Mouse (Mus musculus): ENCODE measurements around the gene Pde6h. TPM values are rescaled to one million over a fixed set of nuclear protein-coding genes. Genes with fewer than 3 reads are reported as not detected.

Pde6h gene
- polyA plus RNA-seq, 1 experiment from 2014 or later, result 0.08 TPM

DNA sequence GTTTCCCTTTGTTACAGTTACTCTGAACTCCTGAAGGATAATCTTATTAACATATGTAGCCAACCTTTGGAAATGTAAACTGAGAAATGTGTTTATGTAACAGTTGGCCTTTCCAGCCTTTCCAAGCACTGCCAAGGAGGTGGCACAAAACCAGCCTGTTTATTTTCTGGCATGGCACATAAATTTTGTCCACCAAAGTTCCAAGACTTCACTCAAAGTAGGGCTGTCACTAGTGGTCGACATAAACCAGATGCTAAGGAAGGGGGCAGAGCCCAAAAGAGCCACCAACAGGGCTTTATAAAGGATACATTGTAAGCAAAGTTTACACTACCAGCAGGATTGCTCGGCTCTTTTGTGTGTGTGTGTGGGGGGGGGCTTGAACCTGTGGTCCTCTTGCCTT is 5.7 kb upstream of the Pde6h start:
- Histone ChIP-seq H3K27me3 (ENCODE audit: control insufficient read depth, insufficient read depth, low read depth, low read length) (no peaks in the 10 kb centered on the region), H3K27ac (ENCODE audit: low read length) (no peak overlapping the region), H3K4me3 (ENCODE audit: low read depth, low read length) (no peak overlapping the region), H3K4me1 (ENCODE audit: control insufficient read depth, insufficient read depth, low read length) (peaks cover 5% of the 10 kb centered on the region), H3K4me2 (ENCODE audit: low read length) (no peak overlapping the region), H3K9ac (ENCODE audit: low read depth, low read length) (no peak overlapping the region), H3K36me3 (ENCODE audit: control insufficient read depth, insufficient read depth, low read length) (no peaks in the 10 kb centered on the region), H3K9me3 (replicated peaks; ENCODE audit: control insufficient read depth, low read length, poor library complexity, severe bottlenecking) (no peaks in the 10 kb centered on the region)
- 5% methylated on average over 2 of the region's 2 CpGs for WGBS
- ATAC-seq, result no peak

- Histone ChIP-seq H3K27ac (ENCODE audit: low read length) (no peak overlapping the region), H3K36me3 (ENCODE audit: control insufficient read depth, insufficient read depth, low read length) (no peaks in the 10 kb centered on the region), H3K27me3 (ENCODE audit: control insufficient read depth, insufficient read depth, low read depth, low read length) (no peaks in the 10 kb centered on the region), H3K4me2 (ENCODE audit: low read length) (no peak overlapping the region), H3K4me3 (ENCODE audit: low read depth, low read length) (no peak overlapping the region), H3K9ac (ENCODE audit: low read depth, low read length) (no peak overlapping the region), H3K9me3 (replicated peaks; ENCODE audit: control insufficient read depth, low read length, poor library complexity, severe bottlenecking) (no peaks in the 10 kb centered on the region), H3K4me1 (ENCODE audit: control insufficient read depth, insufficient read depth, low read length) (no peaks in the 10 kb centered on the region)
- 45% methylated on average over 16 of the region's 16 CpGs for WGBS
- no peak for ATAC-seq
Observed at GRCm38 (mm10) chr6:136920320-136921257, 3.0 kb upstream of the Pde6h start.

DNA sequence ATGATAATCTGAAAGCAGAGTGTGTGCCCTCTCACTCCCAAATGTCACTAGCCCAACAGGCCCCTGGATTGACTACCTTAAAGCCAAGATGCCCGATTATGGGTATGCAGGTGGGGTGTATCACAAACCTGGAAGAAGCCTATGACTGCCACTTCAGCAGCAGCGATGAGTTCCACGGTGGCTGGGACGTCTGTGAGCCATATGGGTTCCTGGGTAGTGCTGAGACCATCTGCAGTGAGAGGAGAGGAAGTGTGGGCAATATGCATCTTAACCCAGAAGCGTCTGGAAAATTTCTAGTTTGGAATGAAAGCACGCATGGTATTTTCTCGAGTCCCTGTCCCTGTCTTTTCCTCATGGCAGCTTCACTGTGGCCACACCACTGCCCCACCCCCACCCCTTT is 2.0 kb upstream of the Pde6h start:
- Histone ChIP-seq H3K4me1 (ENCODE audit: control insufficient read depth, insufficient read depth, low read length) (no peaks in the 10 kb centered on the region), H3K4me2 (ENCODE audit: low read length) (no peak overlapping the region), H3K9me3 (replicated peaks; ENCODE audit: control insufficient read depth, low read length, poor library complexity, severe bottlenecking) (no peaks in the 10 kb centered on the region), H3K36me3 (ENCODE audit: control insufficient read depth, insufficient read depth, low read length) (no peaks in the 10 kb centered on the region), H3K27ac (ENCODE audit: low read length) (no peak overlapping the region), H3K4me3 (ENCODE audit: low read depth, low read length) (no peak overlapping the region), H3K27me3 (ENCODE audit: control insufficient read depth, insufficient read depth, low read depth, low read length) (no peaks in the 10 kb centered on the region), H3K9ac (ENCODE audit: low read depth, low read length) (no peak overlapping the region)
- WGBS, result 79% methylated on average over 7 of the region's 7 CpGs
- no peak for ATAC-seq

DNA sequence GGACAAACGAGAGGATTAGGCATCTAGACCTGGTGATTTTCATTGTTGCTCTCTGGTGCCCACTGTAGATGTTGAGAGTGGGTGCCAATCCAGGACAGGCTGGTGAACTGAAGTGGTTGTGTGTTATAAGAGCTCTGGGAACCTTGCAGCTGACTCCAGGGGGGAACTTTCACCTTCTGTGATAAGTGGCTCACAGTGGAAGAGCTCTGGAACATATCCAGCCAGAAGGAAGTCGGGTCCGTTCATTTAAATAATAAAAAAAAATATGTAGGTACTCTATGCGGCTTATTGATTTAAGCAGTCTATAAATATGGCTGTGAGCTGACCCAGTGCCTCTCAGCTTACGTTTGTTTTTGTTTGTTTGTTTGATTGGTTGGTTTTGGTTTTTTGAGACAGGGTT is 1.6 kb upstream of the Pde6h start, which contains the start of gene Erp27:
Erp27 (minus strand) TSS at position 101 of the 400 bp plus-strand sequence.
- no peaks in the 10 kb centered on the region for H3K9me3 ChIP-seq (replicated peaks; ENCODE audit: control insufficient read depth, low read length, poor library complexity, severe bottlenecking)
- no peak within 1 kb of the TSS for H3K9ac ChIP-seq (ENCODE audit: low read depth, low read length)
- no peak for ATAC-seq
- H3K4me2 ChIP-seq (ENCODE audit: low read length), result no peak within 1 kb of the TSS
- H3K27ac ChIP-seq (ENCODE audit: low read length), result no peak within 1 kb of the TSS
- H3K36me3 ChIP-seq (ENCODE audit: control insufficient read depth, insufficient read depth, low read length), result no peaks in the 10 kb centered on the region
- H3K27me3 ChIP-seq (ENCODE audit: control insufficient read depth, insufficient read depth, low read depth, low read length), result no peaks in the 10 kb centered on the region
- 81% methylated on average over 5 of the region's 5 CpGs for WGBS
- H3K4me3 ChIP-seq (ENCODE audit: low read depth, low read length), result no peak within 1 kb of the TSS
- no peaks in the 10 kb centered on the region for H3K4me1 ChIP-seq (ENCODE audit: control insufficient read depth, insufficient read depth, low read length)

DNA sequence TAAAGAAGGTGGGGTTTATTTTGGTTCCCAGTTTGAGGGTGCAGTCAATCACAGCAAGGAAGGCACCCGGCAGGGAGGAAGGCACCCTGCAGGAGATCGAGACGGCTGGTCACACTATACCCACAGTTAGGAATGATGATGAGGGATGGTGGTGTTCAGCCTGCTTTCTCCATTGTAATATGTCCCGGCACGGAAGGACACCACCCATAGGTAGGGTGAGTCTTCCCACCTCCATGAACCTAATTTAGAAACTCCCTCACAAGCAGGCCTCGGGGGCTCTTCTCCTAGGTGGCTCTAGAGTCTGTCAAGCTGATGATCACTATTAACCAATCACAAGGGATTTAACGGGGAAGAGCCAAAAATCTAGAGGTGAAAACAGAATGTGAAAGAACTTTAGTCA is 761 bp upstream of the Pde6h start:
- H3K4me3 ChIP-seq (ENCODE audit: low read depth, low read length), result no peak overlapping the region
- no peaks in the 10 kb centered on the region for H3K36me3 ChIP-seq (ENCODE audit: control insufficient read depth, insufficient read depth, low read length)
- H3K9me3 ChIP-seq (replicated peaks; ENCODE audit: control insufficient read depth, low read length, poor library complexity, severe bottlenecking), result no peaks in the 10 kb centered on the region
- WGBS, result 87% methylated on average over 7 of the region's 7 CpGs
- H3K4me2 ChIP-seq (ENCODE audit: low read length), result no peak overlapping the region
- no peak for ATAC-seq
- no peaks in the 10 kb centered on the region for H3K4me1 ChIP-seq (ENCODE audit: control insufficient read depth, insufficient read depth, low read length)
- H3K27ac ChIP-seq (ENCODE audit: low read length), result no peak overlapping the region
- no peak overlapping the region for H3K9ac ChIP-seq (ENCODE audit: low read depth, low read length)
- no peaks in the 10 kb centered on the region for H3K27me3 ChIP-seq (ENCODE audit: control insufficient read depth, insufficient read depth, low read depth, low read length)

- no peaks in the 10 kb centered on the region for H3K27me3 ChIP-seq (ENCODE audit: control insufficient read depth, insufficient read depth, low read depth, low read length)
- no peak overlapping the region for H3K27ac ChIP-seq (ENCODE audit: low read length)
- H3K4me3 ChIP-seq (ENCODE audit: low read depth, low read length), result no peak overlapping the region
- 79% methylated on average over 8 of the region's 8 CpGs for WGBS
- no peak overlapping the region for H3K4me2 ChIP-seq (ENCODE audit: low read length)
- H3K9ac ChIP-seq (ENCODE audit: low read depth, low read length), result no peak overlapping the region
- H3K9me3 ChIP-seq (replicated peaks; ENCODE audit: control insufficient read depth, low read length, poor library complexity, severe bottlenecking), result no peaks in the 10 kb centered on the region
- ATAC-seq, result no peak
- no peaks in the 10 kb centered on the region for H3K36me3 ChIP-seq (ENCODE audit: control insufficient read depth, insufficient read depth, low read length)
- no peaks in the 10 kb centered on the region for H3K4me1 ChIP-seq (ENCODE audit: control insufficient read depth, insufficient read depth, low read length)
Observed at GRCm38 (mm10) chr6:136925049-136925448, 1.4 kb downstream of the Pde6h start.

GRCm38 (mm10) chr6:136927626-136928025 is 4.0 kb downstream of the Pde6h start:
- no peak overlapping the region for H3K27ac ChIP-seq (ENCODE audit: low read length)
- no peaks in the 10 kb centered on the region for H3K4me1 ChIP-seq (ENCODE audit: control insufficient read depth, insufficient read depth, low read length)
- ATAC-seq, result no peak
- H3K9ac ChIP-seq (ENCODE audit: low read depth, low read length), result no peak overlapping the region
- no peak overlapping the region for H3K4me3 ChIP-seq (ENCODE audit: low read depth, low read length)
- H3K4me2 ChIP-seq (ENCODE audit: low read length), result no peak overlapping the region
- no peaks in the 10 kb centered on the region for H3K36me3 ChIP-seq (ENCODE audit: control insufficient read depth, insufficient read depth, low read length)
- H3K27me3 ChIP-seq (ENCODE audit: control insufficient read depth, insufficient read depth, low read depth, low read length), result no peaks in the 10 kb centered on the region
- no peaks in the 10 kb centered on the region for H3K9me3 ChIP-seq (replicated peaks; ENCODE audit: control insufficient read depth, low read length, poor library complexity, severe bottlenecking)
- WGBS, result 96% methylated on average over 1 of the region's 1 CpGs

DNA sequence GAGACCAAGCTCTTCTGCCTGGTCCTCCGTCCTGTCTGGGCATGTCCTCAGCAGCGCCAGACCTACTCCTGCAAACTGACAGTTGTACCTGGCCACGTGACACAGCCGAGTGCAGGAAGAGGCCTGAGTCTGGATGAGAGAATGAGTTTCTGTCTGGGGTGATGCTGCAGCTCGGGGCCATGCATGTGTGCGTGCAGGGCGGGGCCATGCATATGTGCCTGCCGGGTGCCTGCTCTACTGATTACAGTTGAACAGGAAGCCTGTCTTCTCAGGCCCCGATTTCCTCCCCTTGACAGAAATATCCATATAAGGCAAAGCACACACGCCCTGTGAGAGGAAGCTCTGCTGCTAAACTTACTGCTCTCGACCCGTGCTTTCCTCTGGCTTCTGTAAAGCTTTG is 7.0 kb downstream of the Pde6h start:
- H3K4me2 ChIP-seq (ENCODE audit: low read length), result no peak overlapping the region
- H3K4me1 ChIP-seq (ENCODE audit: control insufficient read depth, insufficient read depth, low read length), result peaks cover 5% of the 10 kb centered on the region; the same call in 1 of the 2 replicates
- no peaks in the 10 kb centered on the region for H3K9me3 ChIP-seq (replicated peaks; ENCODE audit: control insufficient read depth, low read length, poor library complexity, severe bottlenecking)
- H3K36me3 ChIP-seq (ENCODE audit: control insufficient read depth, insufficient read depth, low read length), result no peaks in the 10 kb centered on the region
- H3K27me3 ChIP-seq (ENCODE audit: control insufficient read depth, insufficient read depth, low read depth, low read length), result no peaks in the 10 kb centered on the region
- H3K27ac ChIP-seq (ENCODE audit: low read length), result peak overlapping the region; percentile 36; the same call in 1 of the 2 replicates
- ATAC-seq, result no peak
- H3K9ac ChIP-seq (ENCODE audit: low read depth, low read length), result no peak overlapping the region
- 67% methylated on average over 12 of the region's 12 CpGs for WGBS
- H3K4me3 ChIP-seq (ENCODE audit: low read depth, low read length), result no peak overlapping the region

- ATAC-seq, result no peak
- H3K9ac ChIP-seq (ENCODE audit: low read depth, low read length), result no peak overlapping the region
- no peaks in the 10 kb centered on the region for H3K27me3 ChIP-seq (ENCODE audit: control insufficient read depth, insufficient read depth, low read depth, low read length)
- no peak overlapping the region for H3K4me3 ChIP-seq (ENCODE audit: low read depth, low read length)
- 85% methylated on average over 13 of the region's 13 CpGs for WGBS
- H3K4me2 ChIP-seq (ENCODE audit: low read length), result no peak overlapping the region
- H3K9me3 ChIP-seq (replicated peaks; ENCODE audit: control insufficient read depth, low read length, poor library complexity, severe bottlenecking), result no peaks in the 10 kb centered on the region
- no peaks in the 10 kb centered on the region for H3K36me3 ChIP-seq (ENCODE audit: control insufficient read depth, insufficient read depth, low read length)
- H3K4me1 ChIP-seq (ENCODE audit: control insufficient read depth, insufficient read depth, low read length), result peaks cover 5% of the 10 kb centered on the region; the same call in 1 of the 2 replicates
- no peak overlapping the region for H3K27ac ChIP-seq (ENCODE audit: low read length)
Observed at GRCm38 (mm10) chr6:136931246-136931645, 7.6 kb downstream of the Pde6h start.

Measured in midbrain, embryonic 16.5 days (tissue).